Mouse (Mus musculus) erythroblast, adult 5-6 weeks (primary cell): ENCODE measurements around the gene Mbd4. TPM values are rescaled to one million over a fixed set of nuclear protein-coding genes. Genes with fewer than 3 reads are reported as not detected.

ENCODE experiments used
- ATAC-seq: replicated peaks from 2 replicates; pipeline ENCODE4 v1.8.0; 2016; ENCODE audit warnings: moderate number of reproducible peaks, mild to moderate bottlenecking, moderate TSS enrichment, inconsistent platforms; ENCODE audit not compliant: poor library complexity, low FRiP score, severe bottlenecking
- total RNA-seq, 2 experiments: library from RNA; stranded (forward) in 1 of 2; stranded (reverse) in 1 of 2; fragments of 150-400 nt in 1 of 2; fragments of 200-764, 138-1000 nt in 1 of 2; gene quantifications; 2 replicates each; pipeline versions ENCODE4 v1.2.3 to v1.2.4; 2015 to 2017; ENCODE audit warnings: low replicate concordance in 2 of 2

The Mbd4 gene
- total RNA-seq, 2 experiments from 2014 or later, result 1.7 to 13.4 TPM

DNA sequence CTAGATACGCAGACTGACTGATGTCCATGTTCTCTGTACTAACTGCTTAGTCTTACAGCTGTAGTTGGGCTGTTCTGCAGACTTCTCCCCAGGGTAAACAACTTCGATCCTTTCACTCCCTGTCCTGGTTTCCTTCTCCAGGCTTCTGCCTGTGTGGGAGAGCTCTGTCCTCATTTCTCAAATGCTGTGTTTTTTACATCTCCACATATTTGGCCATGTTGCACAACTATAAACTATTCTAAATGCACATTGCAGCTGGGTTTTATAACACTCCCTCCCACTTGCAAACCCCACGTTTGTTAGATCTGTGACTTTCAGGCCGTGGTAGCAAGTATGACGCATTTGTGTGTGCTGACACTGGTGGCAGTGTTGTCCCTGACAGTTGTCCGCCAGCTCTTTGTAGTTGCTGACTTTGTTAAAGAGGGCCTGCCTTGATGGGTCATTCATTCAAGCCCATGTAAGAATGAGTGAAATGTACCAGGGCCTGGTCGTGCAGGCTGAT, 10.2 kb upstream of the Mbd4 start:
- ATAC-seq, result no peak

DNA sequence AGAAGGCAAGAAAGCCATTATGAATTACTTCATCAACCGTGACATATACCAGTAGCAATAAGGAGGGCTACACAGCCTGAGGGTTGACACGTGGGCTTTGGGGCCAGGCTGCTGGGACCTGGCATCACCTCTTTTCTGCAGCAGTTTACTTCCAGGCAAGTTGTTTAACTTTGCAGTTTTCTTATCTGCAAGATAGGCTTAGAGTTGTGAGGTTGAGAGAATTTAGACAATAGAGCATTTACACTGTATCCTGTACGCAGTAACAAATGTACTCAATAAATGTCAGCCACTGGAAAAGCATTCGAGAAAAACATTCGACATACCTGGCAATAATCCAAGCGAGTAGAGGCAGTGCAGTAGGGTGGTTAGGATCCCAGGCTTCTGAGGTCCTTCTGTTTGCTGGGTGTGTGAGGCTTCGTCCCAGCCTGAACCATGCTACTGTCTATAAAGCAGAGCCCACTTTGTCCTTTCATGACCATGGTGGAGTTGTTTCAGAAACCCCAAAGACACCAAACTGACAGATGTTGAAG, 6.9 kb upstream of the Mbd4 start:
- no peak for ATAC-seq

DNA sequence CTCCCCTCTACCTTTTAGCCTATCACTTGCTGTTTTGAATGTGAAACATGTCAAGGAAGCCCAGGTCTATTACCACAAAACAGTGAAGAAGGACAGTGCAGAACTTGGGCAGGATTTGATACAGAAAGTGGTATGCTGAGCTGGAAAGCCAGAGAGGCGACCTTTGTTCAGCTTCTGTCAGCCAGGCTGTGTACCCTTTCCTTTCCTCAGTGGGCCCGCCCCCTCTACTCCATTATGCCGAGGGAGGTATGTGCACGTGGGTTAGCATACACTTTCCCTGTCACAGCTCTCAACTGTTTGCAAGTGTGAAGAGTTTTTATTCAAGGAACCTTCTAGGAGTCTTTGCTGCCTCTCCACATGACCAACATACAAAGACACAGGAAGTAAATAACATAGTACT, 6.1 kb upstream of the Mbd4 start:
- no peak for ATAC-seq

- ATAC-seq, result no peak
Measured at GRCm38 (mm10) chr6:115856361-115856745, 3.2 kb upstream of the Mbd4 start.

DNA sequence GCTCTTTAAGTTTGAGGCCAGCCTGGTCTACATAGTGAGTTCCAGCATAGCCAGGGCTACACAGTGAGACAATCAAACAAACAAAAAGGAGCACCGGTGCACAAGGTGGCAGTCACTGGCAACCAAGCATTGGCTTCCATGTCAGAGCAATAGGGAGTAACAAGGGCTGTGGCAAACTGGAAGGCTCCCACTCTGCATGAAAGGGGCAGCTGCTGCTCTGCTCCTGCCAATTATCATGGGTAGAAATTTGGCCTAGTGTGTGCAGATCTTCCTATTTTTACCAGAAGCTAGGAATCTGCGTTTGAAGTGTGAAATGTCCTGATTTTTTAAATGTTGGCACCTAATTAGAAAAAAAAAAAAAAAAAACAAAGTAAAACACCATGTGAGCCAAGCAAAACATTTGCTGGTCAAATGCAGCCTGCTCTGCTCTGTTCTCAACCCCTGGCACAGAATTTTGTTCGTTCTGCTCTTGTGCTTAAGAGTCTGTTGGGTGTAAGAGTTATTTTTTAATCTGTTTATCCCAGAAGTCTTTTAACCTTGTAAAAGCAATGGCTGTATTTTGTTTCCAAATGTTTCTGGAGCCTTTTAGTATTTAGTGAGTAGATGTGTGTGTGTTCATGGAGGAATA, 2.7 kb upstream of the Mbd4 start:
- ATAC-seq, result no peak

DNA sequence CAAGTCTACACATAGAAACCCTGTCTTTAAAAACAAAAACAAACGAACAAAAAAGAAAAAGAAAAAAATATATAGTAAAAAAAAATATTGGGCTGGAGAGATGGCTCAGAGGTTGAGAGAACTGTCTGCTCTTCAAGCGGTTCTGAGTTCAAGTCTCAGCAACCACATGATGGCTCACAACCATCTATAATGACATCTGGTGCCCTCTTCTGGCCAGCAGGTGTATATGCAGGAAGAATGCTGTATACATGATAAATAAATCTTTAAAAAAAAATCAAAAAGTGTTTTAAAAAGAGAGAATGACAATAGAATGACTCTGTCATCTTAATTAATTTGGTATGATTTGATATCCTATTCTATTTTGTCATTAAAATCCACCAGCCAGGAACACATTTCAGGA, 1.3 kb upstream of the Mbd4 start:
- ATAC-seq, result no peak

DNA sequence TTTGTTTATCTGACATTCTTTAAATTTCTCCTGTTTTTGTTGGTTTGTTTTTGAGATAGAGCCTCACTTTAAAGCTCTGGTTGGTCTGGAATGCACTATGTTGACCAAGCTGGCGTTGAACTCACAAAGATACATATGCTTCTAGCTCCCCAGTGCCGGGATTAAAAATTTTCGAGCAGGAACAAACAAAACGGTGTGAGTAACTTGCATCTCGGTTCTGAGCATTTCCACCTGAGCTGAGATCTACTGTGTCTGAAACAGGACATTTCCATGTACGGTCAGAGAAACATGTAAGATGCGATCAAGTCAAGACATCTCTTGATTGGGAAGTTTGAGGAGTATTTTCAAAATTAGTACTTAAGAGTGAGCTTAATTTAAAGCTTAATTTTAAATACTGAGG, 814 bp upstream of the Mbd4 start:
- no peak for ATAC-seq

- ATAC-seq, result no peak
Measured at GRCm38 (mm10) chr6:115852446-115853090, 603 bp downstream of the Mbd4 start.

DNA sequence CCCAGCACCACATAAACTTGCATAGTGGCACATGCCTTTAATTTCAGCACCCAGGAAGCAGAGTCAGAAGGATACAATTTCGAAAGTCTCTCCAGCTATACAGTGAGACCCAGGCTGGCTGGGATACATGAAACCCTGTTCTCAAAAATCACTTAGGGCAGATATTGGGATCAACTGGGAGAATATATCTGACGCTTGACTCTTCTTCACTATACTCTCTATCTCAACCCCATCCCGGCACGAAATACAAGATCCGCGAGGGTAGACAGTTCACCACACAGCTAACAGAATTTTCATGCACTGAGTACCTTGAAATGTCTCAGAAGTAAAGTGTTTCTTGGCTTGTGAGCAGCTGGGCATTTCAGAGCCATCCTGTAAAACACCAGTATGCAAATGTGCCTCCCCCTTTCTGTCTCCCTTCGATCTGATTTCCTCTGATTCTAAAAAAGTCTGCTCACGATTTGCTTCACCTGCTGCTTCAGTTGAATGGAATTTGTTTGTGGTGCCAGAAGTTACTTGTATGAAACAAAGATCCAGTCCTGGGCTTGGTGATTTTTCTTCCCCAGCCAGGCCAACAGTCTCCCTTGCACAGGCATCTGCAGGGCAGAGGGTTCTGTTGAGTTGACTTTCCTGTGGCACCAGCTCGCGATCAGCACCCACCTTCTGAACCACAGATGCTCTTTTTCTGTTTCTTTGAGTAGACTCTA, 4.4 kb downstream of the Mbd4 start:
- no peak for ATAC-seq

DNA sequence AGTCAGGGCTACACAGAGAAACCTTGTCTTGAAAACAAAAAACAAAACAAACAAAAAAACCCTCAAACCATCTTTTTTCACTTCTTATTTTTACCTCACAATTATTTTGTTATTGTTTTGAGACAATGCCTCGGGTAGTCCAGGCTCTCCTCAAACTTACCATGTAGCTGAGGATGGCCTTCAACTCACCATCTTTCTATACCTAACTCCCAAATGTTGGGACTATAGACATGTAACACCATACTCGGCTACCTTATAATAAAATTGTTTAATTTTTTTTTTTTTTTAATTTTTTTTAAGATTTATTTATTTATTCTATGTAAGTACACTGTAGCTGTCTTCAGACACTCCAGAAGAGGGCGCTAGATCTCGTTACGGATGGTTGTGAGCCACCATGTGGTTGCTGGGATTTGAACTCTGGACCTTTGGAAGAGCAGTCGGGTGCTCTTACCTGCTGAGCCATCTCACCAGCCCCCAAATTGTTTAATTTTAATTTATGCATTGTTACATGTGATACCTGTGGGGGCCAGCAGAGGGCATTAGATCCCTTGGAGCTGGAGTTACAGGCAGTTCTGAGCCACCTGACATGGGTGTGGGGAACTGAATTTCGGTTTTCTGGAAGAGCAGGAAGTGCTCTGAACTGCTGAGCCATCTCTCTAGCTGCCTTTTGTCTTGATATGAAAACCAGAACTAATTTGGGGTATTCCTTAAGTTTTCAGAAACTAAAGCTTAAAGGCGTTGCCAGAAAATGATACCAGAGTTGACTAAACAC, 6.3 kb downstream of the Mbd4 start:
- ATAC-seq, result peak; percentile 77

DNA sequence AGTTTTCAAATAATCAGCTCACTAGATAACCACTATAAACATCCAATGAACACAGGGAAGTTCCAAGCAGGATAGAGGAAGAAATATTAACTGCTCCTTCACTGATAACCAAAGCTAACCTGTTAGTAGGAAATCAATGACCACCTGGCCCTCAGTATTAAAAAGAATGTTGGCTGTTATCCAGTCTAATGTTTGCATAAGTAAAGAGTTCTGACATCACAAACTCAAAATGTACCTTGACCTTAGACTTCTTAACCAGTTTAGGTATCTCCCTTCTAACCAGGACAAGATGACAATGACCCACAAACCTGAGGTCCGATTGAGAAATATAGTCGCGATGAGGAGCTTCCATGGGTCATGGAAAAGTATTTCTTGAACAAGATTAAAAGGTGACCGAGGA, 8.2 kb downstream of the Mbd4 start:
- ATAC-seq, result no peak

GRCm38 (mm10) chr6:115838745-115839144, 14.4 kb downstream of the Mbd4 start:
- ATAC-seq, result no peak

DNA sequence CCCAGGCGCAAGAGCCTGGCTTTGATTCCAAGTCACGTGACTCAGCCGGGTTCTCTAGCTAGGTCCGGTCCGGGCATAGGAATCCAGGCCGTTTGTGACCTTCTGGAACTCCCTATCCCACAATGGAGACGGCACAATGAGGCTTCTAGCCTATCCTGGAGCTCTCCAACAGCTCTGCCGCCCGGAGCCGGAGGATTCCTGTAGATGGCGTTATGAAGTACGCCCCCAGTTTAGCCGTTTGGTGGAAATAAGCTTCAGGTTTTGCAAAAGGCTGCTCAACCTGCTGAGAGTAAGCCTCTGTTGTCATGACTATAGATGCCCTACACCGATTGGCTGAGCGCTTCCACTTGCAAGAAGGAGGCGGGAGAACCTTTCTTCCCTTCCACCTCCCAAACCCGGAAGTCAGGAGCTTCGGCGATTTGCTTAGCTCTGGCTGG, 15.0 kb downstream of the Mbd4 start, which contains the start of gene Efcab12:
Efcab12 (minus strand) TSS at position 252 of the 437 bp plus-strand sequence.
- peak; percentile 94 for ATAC-seq

DNA sequence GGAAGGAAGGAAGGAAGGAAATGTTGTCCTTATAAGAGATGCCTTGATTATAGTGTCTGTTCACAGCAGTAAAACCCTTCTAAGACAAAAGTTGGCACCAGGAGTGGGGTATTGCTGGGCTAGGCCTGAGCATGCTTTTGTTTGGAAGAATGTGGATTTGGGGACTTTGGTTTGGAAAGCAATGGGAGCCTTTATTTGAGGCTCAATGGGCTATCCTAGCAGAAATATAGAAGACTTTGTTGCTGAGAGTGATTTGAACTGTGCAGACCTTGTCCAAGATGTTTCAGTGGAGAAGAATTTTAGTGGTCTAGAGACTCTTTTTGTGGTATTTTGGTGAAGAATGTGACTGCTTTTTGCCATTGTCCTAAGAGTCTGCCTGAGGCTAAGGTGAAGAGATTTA, 19.3 kb downstream of the Mbd4 start:
- no peak for ATAC-seq

DNA sequence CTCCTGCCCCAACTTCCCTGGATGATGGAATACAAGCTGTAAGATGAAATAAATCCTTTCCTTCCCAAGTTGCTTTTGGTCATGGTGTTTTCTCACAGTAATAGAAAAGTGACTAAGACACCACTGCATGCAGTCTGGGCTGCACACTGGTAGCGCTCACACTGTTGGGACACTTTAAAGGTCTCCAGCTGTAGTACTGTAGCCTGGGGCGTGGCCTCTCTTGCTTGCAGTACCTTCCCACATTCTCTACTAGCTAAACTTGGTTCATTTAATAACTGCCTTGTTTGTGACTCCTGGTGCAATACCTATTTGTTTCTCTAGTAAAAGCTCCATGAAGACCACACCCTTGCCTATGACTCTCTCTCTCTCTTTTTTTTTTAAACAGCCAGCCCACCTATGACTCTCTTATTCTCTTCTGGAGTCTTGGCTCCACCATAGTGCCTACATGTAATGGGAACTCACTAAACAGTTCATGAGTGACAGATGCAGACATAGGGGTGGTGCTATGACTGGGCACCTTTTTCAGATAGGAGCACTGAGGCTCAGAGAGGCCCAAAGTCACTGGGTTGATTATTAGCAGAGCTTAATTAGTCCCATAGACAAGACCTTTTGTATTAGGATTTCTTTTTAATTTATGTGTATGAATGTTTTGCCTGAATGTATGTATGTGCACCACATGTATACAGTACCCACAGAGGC, 20.9 kb downstream of the Mbd4 start:
- ATAC-seq, result no peak; the same call in 1 of the 2 replicates

GRCm38 (mm10) chr6:115830779-115831601, 22.2 kb downstream of the Mbd4 start:
- no peak for ATAC-seq

GRCm38 (mm10) chr6:115823850-115824464, 29.2 kb downstream of the Mbd4 start:
- ATAC-seq, result peak; percentile 84
